Mouse (Mus musculus): ENCODE measurements around the gene Ncoa7. TPM values are rescaled to one million over a fixed set of nuclear protein-coding genes. Genes with fewer than 3 reads are reported as not detected.

The Ncoa7 gene
- polyA plus RNA-seq, 1 experiment from 2014 or later = 24.3 TPM

DNA sequence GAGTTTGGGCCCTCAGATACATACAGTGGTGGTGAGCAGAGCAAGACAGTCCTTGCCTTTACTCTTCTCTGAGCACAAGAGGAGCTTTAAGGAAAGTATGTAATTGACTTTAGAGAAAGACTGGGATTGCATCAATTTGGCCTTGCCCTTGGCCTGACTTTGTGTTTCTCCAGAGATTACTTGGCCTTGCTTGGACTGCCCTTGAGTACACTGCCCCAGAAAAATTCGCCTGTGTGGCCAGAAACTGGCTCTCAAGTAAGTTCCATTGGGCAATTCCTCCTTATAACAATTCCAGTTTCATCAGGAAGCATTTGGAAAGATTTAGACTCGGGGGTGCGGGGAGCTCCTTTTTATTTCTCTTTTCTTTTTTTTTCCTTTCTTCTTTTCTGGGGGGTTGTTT is 34.9 kb downstream of the Ncoa7 start:
- ATAC-seq = no peak
- no peak for TF ChIP-seq CTCF (IDR thresholded peaks at IDR 0.05)
- in situ Hi-C loops (cut with MboI; ENCODE audit: low pct_unique_long_range_greater_than_20kb) = no loop called here
- no peaks in the 10 kb centered on the region for H3K27me3 ChIP-seq
- ChIA-PET POLR2A (interaction anchor here (0.6 to 1.2 kb wide), 2 partner anchors 15 to 21 kb away, joined by 3 to 4 read pairs; no protein-coding TSS in a partner anchor), CTCF (interaction anchor here (1.0 to 1.4 kb wide), 4 partner anchors 11 to 58 kb away, joined by 3 to 4 read pairs (median 4); no protein-coding TSS in a partner anchor)
- DNase-seq (ENCODE audit: low read depth, low spot score) = no peak

DNA sequence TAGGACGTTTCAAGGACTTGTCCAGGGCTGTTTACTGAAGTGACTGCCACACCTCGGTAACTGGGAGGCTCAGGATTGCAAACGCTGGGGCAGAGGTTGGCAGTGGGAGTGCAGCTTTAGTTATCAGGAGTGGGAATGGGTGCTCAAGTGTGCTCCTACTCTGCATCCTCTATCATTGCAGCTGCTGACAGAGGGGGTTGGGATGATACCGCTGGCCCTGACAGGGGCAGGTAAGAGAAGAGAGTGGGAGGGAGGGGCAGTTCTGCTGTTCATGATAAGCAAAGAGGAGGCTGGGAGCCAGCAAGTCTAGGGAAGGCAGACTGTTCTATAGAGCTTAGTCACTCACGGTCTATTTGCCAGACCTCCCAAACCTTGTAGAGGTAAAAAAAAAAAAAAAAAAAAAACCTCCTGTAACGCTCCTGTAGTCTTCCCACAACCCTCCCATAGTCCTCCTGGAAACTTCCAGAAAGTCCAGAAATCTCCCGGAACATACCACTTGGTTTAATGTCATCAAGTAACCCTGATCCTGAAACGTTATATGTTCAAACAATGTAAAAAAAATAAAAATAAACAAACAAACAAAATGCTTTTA is 39.9 kb downstream of the Ncoa7 start:
- ATAC-seq (no peak), DNase-seq (ENCODE audit: low read depth, low spot score) (no peak)
- in situ Hi-C loops (cut with MboI; ENCODE audit: low pct_unique_long_range_greater_than_20kb) = no loop called here
- POLR2A ChIA-PET = interaction anchor here (0.6 kb wide), 1 partner anchor 9 kb away, joined by 4 read pairs; no protein-coding TSS in a partner anchor
- no peaks in the 10 kb centered on the region for H3K27me3 ChIP-seq
- CTCF ChIA-PET = interaction anchor here (0.6 to 2.3 kb wide), 3 partner anchors 12 to 15 kb away, joined by 3 to 5 read pairs (median 3); no protein-coding TSS in a partner anchor
- no peak for TF ChIP-seq CTCF (IDR thresholded peaks at IDR 0.05)

DNA sequence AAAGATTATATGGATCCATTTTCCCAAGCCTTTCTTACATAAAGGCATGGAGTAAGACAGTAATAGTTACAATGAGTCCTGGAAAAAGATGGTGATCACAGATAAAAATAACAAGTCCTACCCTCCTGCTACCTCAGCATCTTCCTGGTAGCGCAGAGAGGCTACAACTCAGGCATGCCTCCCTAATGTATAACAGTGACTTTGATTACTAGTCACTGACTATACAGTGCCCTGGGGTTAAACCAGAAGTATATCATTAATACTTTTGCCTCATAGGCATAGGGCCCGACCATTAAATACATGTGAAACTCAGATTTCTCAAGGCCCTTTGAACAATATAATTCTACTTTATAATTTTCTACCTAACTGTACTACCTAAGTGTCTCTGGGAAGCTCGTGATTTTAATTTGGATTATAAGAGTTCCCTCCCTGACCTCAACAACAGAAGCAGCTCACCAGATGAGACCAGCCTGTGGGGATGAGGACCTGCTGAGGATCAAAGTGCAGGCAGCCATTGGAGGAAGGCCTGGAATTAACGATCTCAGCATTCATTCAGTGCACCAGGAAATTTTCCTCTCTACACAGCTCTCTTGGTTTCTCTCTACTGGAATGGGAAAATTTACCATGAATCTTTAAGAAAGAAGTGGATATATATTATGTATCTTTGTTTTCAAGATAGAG is 40.7 kb downstream of the Ncoa7 start:
- CTCF ChIA-PET = interaction anchor here (0.6 to 2.3 kb wide), 5 partner anchors 13 to 29 kb away, joined by 3 to 5 read pairs (median 3); no protein-coding TSS in a partner anchor
- H3K27me3 ChIP-seq = no peaks in the 10 kb centered on the region
- POLR2A ChIA-PET = no interaction called here
- TF ChIP-seq CTCF (IDR thresholded peaks at IDR 0.05) = no peak
- in situ Hi-C loops (cut with MboI; ENCODE audit: low pct_unique_long_range_greater_than_20kb) = no loop called here
- DNase-seq (ENCODE audit: low read depth, low spot score) (no peak), ATAC-seq (no peak)

DNA sequence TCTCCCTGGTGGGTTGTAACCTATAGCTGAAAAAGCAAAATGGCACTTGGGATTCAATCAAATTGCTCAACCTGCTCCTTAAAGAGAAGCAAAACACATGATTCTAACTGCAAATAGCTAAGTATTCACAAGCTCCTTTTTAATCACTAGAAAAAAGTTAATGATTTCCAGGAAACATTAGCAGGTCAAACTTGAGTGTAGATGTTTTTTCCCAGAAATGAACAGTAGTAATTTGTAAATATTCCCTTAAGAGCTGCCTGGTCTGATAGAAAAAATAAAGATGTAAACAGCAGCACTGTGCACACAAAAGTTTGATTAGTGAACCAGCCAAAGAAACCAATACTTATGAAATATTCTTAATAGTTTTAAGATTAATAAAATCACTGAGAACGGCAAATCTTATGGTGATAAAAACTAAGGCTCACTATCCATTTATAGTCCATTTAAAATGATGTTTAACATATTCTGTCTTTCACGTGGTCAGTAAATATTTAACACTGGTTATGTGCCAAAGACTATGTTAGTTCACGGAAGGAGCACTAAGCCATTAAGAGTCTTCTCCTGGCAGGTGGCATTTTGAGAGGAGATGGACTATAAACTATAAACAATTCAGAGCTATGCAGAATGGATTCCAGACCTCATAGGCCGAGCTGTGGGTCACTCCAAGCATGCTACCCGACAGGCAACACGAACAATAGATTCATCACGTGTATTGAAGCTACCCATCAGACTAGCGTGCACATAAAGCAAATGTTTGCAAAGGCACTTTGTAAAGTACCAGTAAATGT is 43.6 kb downstream of the Ncoa7 start:
- ChIA-PET POLR2A (interaction anchor here (1.5 kb wide), 1 partner anchor 9 kb away, joined by 3 read pairs; no protein-coding TSS in a partner anchor), CTCF (interaction anchor here (0.7 to 0.9 kb wide), 3 partner anchors 10 to 22 kb away, joined by 3 read pairs; no protein-coding TSS in a partner anchor)
- ATAC-seq (no peak), DNase-seq (ENCODE audit: low read depth, low spot score) (no peak)
- no peaks in the 10 kb centered on the region for H3K27me3 ChIP-seq
- TF ChIP-seq CTCF (IDR thresholded peaks at IDR 0.05) = no peak
- in situ Hi-C loops (cut with MboI; ENCODE audit: low pct_unique_long_range_greater_than_20kb) = no loop called here

- CTCF ChIA-PET = no interaction called here
- POLR2A ChIA-PET = no interaction called here
- no peak for DNase-seq (ENCODE audit: low read depth, low spot score)
- in situ Hi-C loops (cut with MboI; ENCODE audit: low pct_unique_long_range_greater_than_20kb) = no loop called here
- no peak for TF ChIP-seq CTCF (IDR thresholded peaks at IDR 0.05)
- H3K27me3 ChIP-seq = no peaks in the 10 kb centered on the region
- ATAC-seq = no peak
Observed at GRCm38 (mm10) chr10:30756064-30756463, 47.1 kb downstream of the Ncoa7 start.

GRCm38 (mm10) chr10:30754825-30755457 is 48.2 kb downstream of the Ncoa7 start:
- POLR2A ChIA-PET = no interaction called here
- ATAC-seq (no peak), DNase-seq (ENCODE audit: low read depth, low spot score) (no peak)
- no peaks in the 10 kb centered on the region for H3K27me3 ChIP-seq
- in situ Hi-C loops (cut with MboI; ENCODE audit: low pct_unique_long_range_greater_than_20kb) = no loop called here
- no peak for TF ChIP-seq CTCF (IDR thresholded peaks at IDR 0.05)
- CTCF ChIA-PET = no interaction called here

DNA sequence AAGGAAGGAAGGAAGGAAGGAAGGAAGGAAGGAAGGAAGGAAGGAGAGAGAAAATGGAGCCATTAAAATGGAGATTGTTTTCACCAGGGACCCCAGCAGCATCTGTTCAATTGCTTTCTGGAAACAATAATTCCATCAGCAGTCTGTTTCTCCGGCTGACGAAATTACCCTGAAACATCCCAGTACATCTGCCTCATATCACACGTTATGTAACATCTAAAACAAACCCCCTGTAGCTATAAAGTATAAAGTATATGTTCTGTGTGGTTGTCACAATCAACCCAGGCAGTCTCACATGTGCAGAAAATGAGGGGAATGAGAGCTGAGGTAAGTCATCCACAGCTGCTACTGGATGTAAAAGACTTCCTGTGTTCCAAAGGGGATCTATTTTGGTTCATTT is 49.0 kb downstream of the Ncoa7 start:
- ChIA-PET POLR2A (no interaction called here), CTCF (no interaction called here)
- DNase-seq (ENCODE audit: low read depth, low spot score) = no peak

DNA sequence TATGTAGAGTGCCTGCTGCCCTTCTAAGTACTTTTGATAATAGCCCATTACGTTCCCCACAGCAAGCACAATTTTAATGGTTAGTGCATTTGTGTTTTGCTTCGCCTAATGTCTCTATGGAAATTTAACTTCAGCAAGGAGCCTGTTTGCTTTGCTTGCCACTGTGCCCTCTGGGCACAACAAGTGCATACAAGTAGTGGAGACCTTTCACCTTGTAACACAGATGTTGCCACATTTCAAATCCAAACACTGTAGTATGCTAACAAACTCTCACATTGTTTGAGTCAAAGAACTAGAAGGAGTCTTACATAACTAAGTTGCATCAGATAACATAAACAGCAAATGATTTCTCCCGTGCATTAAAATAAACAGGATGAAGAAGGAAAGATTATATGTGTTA is 50.6 kb downstream of the Ncoa7 start:
- POLR2A ChIA-PET = no interaction called here
- TF ChIP-seq CTCF (IDR thresholded peaks at IDR 0.05) = no peak
- CTCF ChIA-PET = no interaction called here
- no peak for ATAC-seq
- H3K27me3 ChIP-seq = no peaks in the 10 kb centered on the region
- in situ Hi-C loops (cut with MboI; ENCODE audit: low pct_unique_long_range_greater_than_20kb) = no loop called here
- no peak for DNase-seq (ENCODE audit: low read depth, low spot score)

More for the DNA sequence above, 49.0 kb downstream of the Ncoa7 start:
- no peak for TF ChIP-seq CTCF (IDR thresholded peaks at IDR 0.05)
- in situ Hi-C loops (cut with MboI; ENCODE audit: low pct_unique_long_range_greater_than_20kb) = no loop called here
- H3K27me3 ChIP-seq = no peaks in the 10 kb centered on the region
- no peak for ATAC-seq

DNA sequence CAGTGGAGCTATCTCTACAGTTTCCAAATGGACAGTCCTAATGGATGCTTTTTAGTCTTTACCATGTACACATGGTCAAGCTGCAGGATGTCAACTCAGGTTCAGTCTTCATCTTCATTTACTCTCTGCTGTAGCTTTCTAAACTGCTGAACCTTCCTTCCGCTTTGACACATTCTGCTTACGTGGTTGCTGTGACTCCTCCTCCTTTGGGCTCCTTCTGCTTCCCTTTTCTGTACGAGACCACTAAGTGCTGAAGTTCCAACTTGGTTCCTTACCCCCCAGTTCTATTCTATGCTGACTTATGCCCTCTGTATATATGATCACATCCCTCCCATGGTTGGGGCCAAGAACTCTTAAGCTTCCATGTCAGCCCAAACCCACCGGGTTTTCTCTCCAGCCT is 51.5 kb downstream of the Ncoa7 start:
- DNase-seq (ENCODE audit: low read depth, low spot score) (no peak), ATAC-seq (no peak)
- TF ChIP-seq CTCF (IDR thresholded peaks at IDR 0.05) = no peak
- POLR2A ChIA-PET = interaction anchor here (1.6 kb wide), 1 partner anchor 8 kb away, joined by 3 read pairs; no protein-coding TSS in a partner anchor
- no peaks in the 10 kb centered on the region for H3K27me3 ChIP-seq
- CTCF ChIA-PET = interaction anchor here (1.2 to 1.6 kb wide), 2 partner anchors 9 to 11 kb away, joined by 3 to 6 read pairs; no protein-coding TSS in a partner anchor
- in situ Hi-C loops (cut with MboI; ENCODE audit: low pct_unique_long_range_greater_than_20kb) = no loop called here

DNA sequence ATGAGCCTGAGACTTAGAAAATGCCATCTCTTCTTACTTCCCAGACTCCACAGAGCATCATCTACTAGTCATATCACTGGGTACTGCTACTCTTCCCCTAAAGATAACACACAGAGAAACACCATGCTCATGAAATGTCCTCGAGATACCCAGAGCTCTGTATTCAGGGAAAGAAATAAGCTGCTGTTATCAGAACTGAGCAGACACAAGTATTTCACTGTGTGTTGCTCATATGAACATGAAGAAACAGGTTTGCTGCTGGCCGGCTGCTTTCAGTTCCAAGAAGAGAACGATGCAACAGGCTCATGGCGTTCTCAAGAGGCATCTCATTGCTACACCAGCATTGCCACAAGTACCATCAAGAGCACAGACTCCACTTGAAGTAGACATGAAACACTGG is 53.3 kb downstream of the Ncoa7 start:
- CTCF ChIA-PET = interaction anchor here (0.8 to 1.1 kb wide), 3 partner anchors 9 to 16 kb away, joined by 3 to 4 read pairs (median 3); no protein-coding TSS in a partner anchor
- POLR2A ChIA-PET = no interaction called here
- ATAC-seq = no peak

More for the DNA sequence above, 53.3 kb downstream of the Ncoa7 start:
- no peaks in the 10 kb centered on the region for H3K27me3 ChIP-seq
- in situ Hi-C loops (cut with MboI; ENCODE audit: low pct_unique_long_range_greater_than_20kb) = no loop called here
- TF ChIP-seq CTCF (IDR thresholded peaks at IDR 0.05) = no peak
- no peak for DNase-seq (ENCODE audit: low read depth, low spot score)

Data from Patski (cell line).